Mouse (Mus musculus) MEL (cell line): ENCODE results near the gene Zfp809. TPM values are rescaled to one million over a fixed set of nuclear protein-coding genes. Genes with fewer than 3 reads are reported as not detected.

Experiments used
- DNase-seq: peaks from one replicate; pipeline ENCODE4 v3.0.0; 2011; ENCODE audit warnings: low read depth, low spot score
- H3K27ac ChIP-seq: 2 replicates; pipeline ENCODE4 v1.5.1; 2012; ENCODE audit warnings: low read depth, mild to moderate bottlenecking, control low read depth, low read length, moderate library complexity; ENCODE audit not compliant: control insufficient read depth
- H3K27me3 ChIP-seq, 2 experiments: fragments of 150-350 bp in 1 of 2; sonication (generic) in 1 of 2; 2 replicates each; pipeline ENCODE4 v1.6.1; 2012; ENCODE audit warnings: low read length in 2 of 2, mild to moderate bottlenecking in 2 of 2, improper control_type of control experiment in 1 of 2, moderate library complexity in 1 of 2; ENCODE audit not compliant: insufficient read depth in 2 of 2, control insufficient read depth in 1 of 2
- H3K36me3 ChIP-seq, 2 experiments: 2 replicates each; pipeline ENCODE4 v1.6.1; 2012 to 2014; ENCODE audit warnings: low read length in 2 of 2, improper control_type of control experiment in 1 of 2, inconsistent platforms in 1 of 2, mild to moderate bottlenecking in 1 of 2; ENCODE audit not compliant: insufficient read depth in 2 of 2, control insufficient read depth in 1 of 2
- H3K4me1 ChIP-seq, 2 experiments: fragments of 150-350 bp in 1 of 2; sonication (generic) in 1 of 2; 2 replicates each; pipeline ENCODE4 v1.6.1; 2012; ENCODE audit warnings: low read length in 2 of 2, improper control_type of control experiment in 1 of 2, mild to moderate bottlenecking in 1 of 2; ENCODE audit not compliant: insufficient read depth in 2 of 2, control insufficient read depth in 1 of 2
- H3K4me3 ChIP-seq, 2 experiments: fragments of 150-350 bp in 1 of 2; sonication (generic) in 1 of 2; 2 replicates each; pipeline ENCODE4 v1.5.1; 2012; ENCODE audit warnings: low read depth in 2 of 2, low read length in 2 of 2, mild to moderate bottlenecking in 2 of 2, moderate library complexity in 2 of 2, control low read depth in 1 of 2, improper control_type of control experiment in 1 of 2; ENCODE audit not compliant: control insufficient read depth in 1 of 2, insufficient read depth in 1 of 2
- H3K79me2 ChIP-seq: 2 replicates; pipeline ENCODE4 v1.6.1; 2012; ENCODE audit warnings: mild to moderate bottlenecking, low read length, moderate library complexity; ENCODE audit not compliant: control insufficient read depth, poor library complexity, insufficient read depth
- H3K9ac ChIP-seq: 2 replicates; pipeline ENCODE4 v1.6.1; 2012; ENCODE audit warnings: low read depth, mild to moderate bottlenecking, control low read depth, low read length, moderate library complexity; ENCODE audit not compliant: control insufficient read depth, poor library complexity, severe bottlenecking
- H3K9me3 ChIP-seq: fragments of 150-350 bp; sonication (generic); replicated peaks from 2 replicates; pipeline ENCODE4 v1.6.1; 2012; ENCODE audit warnings: mild to moderate bottlenecking, low read length, improper control_type of control experiment, moderate library complexity; ENCODE audit not compliant: insufficient read depth
- BHLHE40 ChIP-seq: IDR thresholded peaks from 2 replicates; pipeline ENCODE4 v1.6.1; 2012; ENCODE audit warnings: low read depth, mild to moderate bottlenecking, inconsistent platforms, low read length, improper control_type of control experiment, borderline replicate concordance
- CTCF ChIP-seq, 3 experiments: IDR thresholded peaks in 2 of 3; conservative IDR thresholded peaks in 1 of 3; 2 replicates each; pipeline ENCODE4 v1.5.1; 2011 to 2012; ENCODE audit warnings: low read length in 3 of 3, low read depth in 2 of 3, mild to moderate bottlenecking in 2 of 3, improper control_type of control experiment in 1 of 3, inconsistent platforms in 1 of 3, mixed read lengths in 1 of 3, moderate library complexity in 1 of 3; ENCODE audit not compliant: control insufficient read depth in 1 of 3, insufficient read depth in 1 of 3, poor library complexity in 1 of 3, severe bottlenecking in 1 of 3
- EP300 ChIP-seq, 2 experiments: IDR thresholded peaks; 2 replicates each; pipeline ENCODE4 v1.6.1; 2011; ENCODE audit warnings: improper control_type of control experiment in 2 of 2, low read length in 2 of 2, low read depth in 1 of 2, mild to moderate bottlenecking in 1 of 2
- ETS1 ChIP-seq: IDR thresholded peaks from 2 replicates; pipeline ENCODE4 v1.6.1; 2012; ENCODE audit warnings: low read depth, mild to moderate bottlenecking, inconsistent platforms, low read length, improper control_type of control experiment, moderate library complexity
- GATA1 ChIP-seq: IDR thresholded peaks from 2 replicates; pipeline ENCODE4 v1.6.1; 2011; ENCODE audit warnings: low read depth, low read length, improper control_type of control experiment
- MAFK ChIP-seq: IDR thresholded peaks from 2 replicates; pipeline ENCODE4 v1.6.1; 2011; ENCODE audit warnings: low read depth, mild to moderate bottlenecking, low read length, improper control_type of control experiment, borderline replicate concordance
- MEF2A ChIP-seq: IDR thresholded peaks from 2 replicates; pipeline ENCODE4 v1.6.1; 2014; ENCODE audit warnings: low read depth, mild to moderate bottlenecking, inconsistent platforms, low read length, improper control_type of control experiment; ENCODE audit not compliant: poor library complexity, insufficient replicate concordance, severe bottlenecking; ENCODE audit errors: extremely low read depth
- MXI1 ChIP-seq: IDR thresholded peaks from 2 replicates; pipeline ENCODE4 v1.6.1; 2011; ENCODE audit warnings: mild to moderate bottlenecking, low read depth, low read length, improper control_type of control experiment
- MYB ChIP-seq: IDR thresholded peaks from 2 replicates; pipeline ENCODE4 v1.6.1; 2011; ENCODE audit warnings: mild to moderate bottlenecking, low read depth, low read length, improper control_type of control experiment
- NRF1 ChIP-seq: IDR thresholded peaks from 2 replicates; pipeline ENCODE4 v1.6.1; 2014; ENCODE audit warnings: low read depth, mild to moderate bottlenecking, inconsistent platforms, low read length, improper control_type of control experiment, moderate library complexity; ENCODE audit not compliant: poor library complexity, insufficient read depth, severe bottlenecking
- POLR2AphosphoS2 ChIP-seq: IDR thresholded peaks from 2 replicates; pipeline ENCODE4 v1.6.1; 2011; ENCODE audit warnings: low read length, improper control_type of control experiment
- RCOR1 ChIP-seq: IDR thresholded peaks from 2 replicates; pipeline ENCODE4 v1.6.1; 2012; ENCODE audit warnings: low read depth, mild to moderate bottlenecking, inconsistent platforms, low read length, improper control_type of control experiment
- SIN3A ChIP-seq: IDR thresholded peaks from 2 replicates; pipeline ENCODE4 v1.6.1; 2012; ENCODE audit warnings: low read length, improper control_type of control experiment, inconsistent platforms
- TAL1 ChIP-seq: IDR thresholded peaks from 2 replicates; pipeline ENCODE4 v1.6.1; 2012; ENCODE audit warnings: mild to moderate bottlenecking, inconsistent platforms, low read length, moderate library complexity, mixed read lengths
- TBP ChIP-seq: IDR thresholded peaks from 2 replicates; pipeline ENCODE4 v1.8.0; 2011; ENCODE audit warnings: low read depth, low read length, improper control_type of control experiment
- TCF12 ChIP-seq: IDR thresholded peaks from 2 replicates; pipeline ENCODE4 v1.6.1; 2014; ENCODE audit warnings: low read depth, mild to moderate bottlenecking, inconsistent platforms, low read length, improper control_type of control experiment, moderate library complexity
- USF2 ChIP-seq, 2 experiments: IDR thresholded peaks; 2 replicates each; pipeline ENCODE4 v1.6.1; 2011 to 2012; ENCODE audit warnings: improper control_type of control experiment in 2 of 2, low read length in 2 of 2, borderline replicate concordance in 1 of 2, inconsistent platforms in 1 of 2, low read depth in 1 of 2, mild to moderate bottlenecking in 1 of 2; ENCODE audit not compliant: insufficient read depth in 1 of 2
- ZKSCAN1 ChIP-seq: IDR thresholded peaks from 2 replicates; pipeline ENCODE4 v1.6.1; 2012; ENCODE audit warnings: low read depth, mild to moderate bottlenecking, inconsistent platforms, low read length, improper control_type of control experiment, moderate library complexity
- polyA plus RNA-seq, 2 experiments: library from polyadenylated mRNA; stranded (reverse) in 1 of 2; unstranded in 1 of 2; fragments of >175 nt in 1 of 2; fragments of >200 nt in 1 of 2; gene quantifications; 2 replicates each; pipeline versions ENCODE4 v1.2.1 to v1.2.4; 2012; ENCODE audit warnings: low replicate concordance in 2 of 2, low read depth in 1 of 2; ENCODE audit not compliant: insufficient read length in 2 of 2, insufficient read depth in 1 of 2, missing spikeins in 1 of 2
- total RNA-seq: library from RNA; depleted of rRNA; stranded (reverse); fragments of 300-350 nt; gene quantifications from 2 replicates; pipeline ENCODE4 v1.2.3, GENCODE M21; 2012

The Zfp809 gene
- total and polyA plus RNA-seq, 3 experiments, result 67.8 to 101 TPM; not detected in 1

DNA sequence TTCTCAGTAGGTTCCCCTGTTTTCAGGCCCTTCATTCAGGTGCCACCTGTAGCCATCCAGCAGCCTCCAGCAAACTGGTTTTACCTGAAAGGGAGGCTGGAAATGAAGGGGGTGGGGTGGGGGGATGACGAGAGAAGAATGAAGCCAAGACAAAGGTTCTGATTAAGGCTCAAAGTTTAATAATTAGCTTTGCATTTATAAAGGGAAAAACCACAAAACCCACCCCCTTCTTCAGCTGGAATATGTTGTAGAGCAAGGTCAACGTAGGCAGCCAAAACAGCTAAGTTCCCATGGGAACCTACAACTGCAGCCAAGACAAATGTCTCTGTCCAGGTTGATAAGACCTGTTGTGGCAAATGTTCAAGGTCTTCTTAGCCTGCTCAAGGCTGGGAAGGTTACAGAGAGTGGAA lies 11.7 kb upstream of the Zfp809 start (continued):
- no peak for TF ChIP-seq ZKSCAN1
- peak; percentile 40; the same call in 1 of the 2 replicates for TF ChIP-seq MAFK
- TF ChIP-seq SIN3A, result peak; percentile 68; the same call in 1 of the 2 replicates
- no peak for TF ChIP-seq MEF2A
- TF ChIP-seq BHLHE40, result no peak
- no peak for TF ChIP-seq CTCF (IDR thresholded peaks at IDR 0.05 in 2 of 3, conservative IDR thresholded peaks at IDR 0.05 in 1 of 3; ENCODE audit: control insufficient read depth in 1 of 3, insufficient read depth in 1 of 3, low read depth in 2 of 3, low read length in 3 of 3, poor library complexity in 1 of 3, severe bottlenecking in 1 of 3)
- TF ChIP-seq NRF1, result no peak

DNA sequence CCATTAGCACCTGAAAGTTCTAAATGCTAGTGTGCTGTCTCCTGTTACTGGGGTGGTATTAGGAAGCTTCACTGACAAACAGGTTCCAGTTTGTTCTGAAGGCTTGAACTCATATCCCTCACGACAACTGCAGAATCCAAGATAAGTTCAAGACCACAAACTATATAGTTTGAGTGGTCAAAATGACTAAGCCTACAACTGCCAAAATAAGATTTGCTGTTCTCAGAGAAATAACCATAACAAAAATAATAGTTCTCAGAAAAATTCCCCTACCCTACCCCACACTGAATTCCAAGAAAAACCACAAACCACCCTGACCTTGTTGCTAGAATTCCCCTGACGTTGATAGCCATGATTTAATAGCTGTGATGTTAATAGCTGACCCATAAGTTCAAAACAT lies 11.0 kb upstream of the Zfp809 start:
- no peaks in the 10 kb centered on the region for H3K79me2 ChIP-seq
- H3K9me3 ChIP-seq, result no peaks in the 10 kb centered on the region
- TF ChIP-seq NRF1 (no peak), MAFK (0 out of 2 replicates have a peak, but pooled peaks have one; percentile 48), TCF12 (peak; percentile 85), POLR2AphosphoS2 (no peak), MXI1 (0 out of 2 replicates have a peak, but pooled peaks have one; percentile 24), RCOR1 (peak; percentile 93), ETS1 (peak; percentile 85; the same call in 1 of the 2 replicates), EP300 (IDR thresholded peaks at IDR 0.05; ENCODE audit: low read depth in 1 of 2, low read length in 2 of 2) (peak; percentile 91 to 96), TBP (0 out of 2 replicates have a peak, but pooled peaks have one; percentile 25), USF2 (IDR thresholded peaks at IDR 0.05; ENCODE audit: borderline replicate concordance in 1 of 2, insufficient read depth in 1 of 2, low read depth in 1 of 2, low read length in 2 of 2) (no peak), GATA1 (peak; percentile 84), MYB (peak; percentile 72), TAL1 (peak; percentile 97)
- peaks cover 10 to 19% of the 10 kb centered on the region in 2 experiments for H3K4me1 ChIP-seq
- H3K27me3 ChIP-seq, result peaks cover 2 to 5% of the 10 kb centered on the region in 2 experiments; a peak in 2 of 4 replicates
- no peak overlapping the region for H3K9ac ChIP-seq
- H3K4me3 ChIP-seq, result no peak overlapping the region
- H3K36me3 ChIP-seq, result peaks cover 0 to 17% of the 10 kb centered on the region in 2 experiments; a peak in 2 of 4 replicates
- peak; percentile 84 for DNase-seq
- H3K27ac ChIP-seq, result no peak overlapping the region
